Mouse (Mus musculus) cortical plate, adult 2 months (tissue): ENCODE results near the gene Fut7.

Experiments used
- CTCF ChIP-seq: fragments of 200-500 bp; IDR thresholded peaks from 2 replicates; pipeline ENCODE4 v1.5.1; 2011; ENCODE audit warnings: mild to moderate bottlenecking, control low read depth, low read length; ENCODE audit not compliant: insufficient read depth; ENCODE audit errors: extremely low read depth
- POLR2A ChIP-seq: fragments of 200-500 bp; IDR thresholded peaks from 2 replicates; pipeline ENCODE4 v1.6.1; 2011; ENCODE audit warnings: mild to moderate bottlenecking, low read length, control low read depth; ENCODE audit not compliant: insufficient read depth; ENCODE audit errors: extremely low read depth

- TF ChIP-seq CTCF, result no peak
- TF ChIP-seq POLR2A, result no peak
Observed at GRCm38 (mm10) chr2:25442682-25443081, 19.6 kb downstream of the Fut7 start.
